Mouse (Mus musculus) bone marrow, adult 2 months (tissue): Measurements from ENCODE around the gene Hk3. TPM values are rescaled to one million over a fixed set of nuclear protein-coding genes. Genes with fewer than 3 reads are reported as not detected.

Source experiments
- H3K27ac ChIP-seq: fragments of 200-500 bp; 2 replicates; pipeline ENCODE4 v1.5.1; 2012; ENCODE audit warnings: low read depth, mild to moderate bottlenecking, control low read depth, inconsistent platforms, low read length; ENCODE audit not compliant: control insufficient read depth, poor library complexity, insufficient read depth
- H3K4me1 ChIP-seq: fragments of 200-500 bp; 2 replicates; pipeline ENCODE4 v1.6.1; 2011; ENCODE audit warnings: low read length; ENCODE audit not compliant: control insufficient read depth, insufficient read depth
- H3K4me3 ChIP-seq: fragments of 200-500 bp; replicated peaks from 2 replicates; pipeline ENCODE3; 2011; ENCODE audit warnings: mild to moderate bottlenecking, low read depth, low read length, control low read depth; ENCODE audit not compliant: control insufficient read depth
- CTCF ChIP-seq: fragments of 200-500 bp; IDR thresholded peaks from 2 replicates; pipeline ENCODE4 v1.5.1; 2011; ENCODE audit warnings: low read length, control low read depth; ENCODE audit not compliant: control insufficient read depth, insufficient read depth
- POLR2A ChIP-seq: fragments of 200-500 bp; IDR thresholded peaks from 2 replicates; pipeline ENCODE4 v1.6.1; 2011; ENCODE audit warnings: low read depth, mild to moderate bottlenecking, control low read depth, low read length, borderline replicate concordance; ENCODE audit not compliant: control insufficient read depth
- WGBS: fragments of 180-500 bp; shearing (Covaris S2); methylation state at CpG from one replicate; pipeline ENCODE4 v1.1.7; 2018; 5-methylcytosine and 5-hydroxymethylcytosine counted together
- polyA plus RNA-seq: library from polyadenylated mRNA; stranded (reverse); fragments of >200 nt; gene quantifications from 2 replicates; pipeline ENCODE4 v1.2.4, GENCODE M21; 2011; ENCODE audit warnings: low replicate concordance; ENCODE audit not compliant: missing spikeins, insufficient read depth, insufficient read length

Gene Hk3
- polyA plus RNA-seq, 1 experiment, result 96.1 TPM

GRCm38 (mm10) chr13:54970521-54971247 lies 50.5 kb downstream of the Hk3 start:
- H3K4me1 ChIP-seq, result no peaks in the 10 kb centered on the region
- 38% methylated on average over 14 of the region's 14 CpGs for WGBS
- TF ChIP-seq POLR2A (no peak), CTCF (peak; percentile 7; the same call in 1 of the 2 replicates)

DNA sequence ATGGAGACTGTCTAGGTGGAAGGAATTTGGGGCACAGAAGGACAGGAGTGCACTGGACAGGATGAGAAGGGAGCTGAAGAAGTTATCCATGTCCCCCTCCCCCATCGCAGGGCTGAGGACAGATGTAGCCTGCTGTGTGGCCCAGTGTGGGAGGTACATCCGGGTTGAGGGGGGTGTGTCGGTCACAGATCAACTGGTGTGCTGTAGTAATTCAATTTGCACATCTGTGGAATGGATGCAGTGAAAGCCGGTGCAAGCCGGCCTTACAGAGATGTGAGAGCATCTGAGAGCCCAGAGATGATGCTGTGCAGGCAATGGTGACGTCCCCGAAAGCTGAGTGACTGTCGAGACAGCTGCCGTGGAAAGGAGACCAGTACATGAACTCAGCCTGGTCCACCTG lies 51.7 kb downstream of the Hk3 start:
- no peak for TF ChIP-seq CTCF
- no peak for TF ChIP-seq POLR2A
- H3K4me1 ChIP-seq, result no peaks in the 10 kb centered on the region
- H3K4me3 ChIP-seq, result no peak overlapping the region
- no peak overlapping the region for H3K27ac ChIP-seq
- WGBS, result 65% methylated on average over 9 of the region's 9 CpGs

More at GRCm38 (mm10) chr13:54970521-54971247, 50.5 kb downstream of the Hk3 start:
- H3K27ac ChIP-seq, result no peak overlapping the region
- no peak overlapping the region for H3K4me3 ChIP-seq

DNA sequence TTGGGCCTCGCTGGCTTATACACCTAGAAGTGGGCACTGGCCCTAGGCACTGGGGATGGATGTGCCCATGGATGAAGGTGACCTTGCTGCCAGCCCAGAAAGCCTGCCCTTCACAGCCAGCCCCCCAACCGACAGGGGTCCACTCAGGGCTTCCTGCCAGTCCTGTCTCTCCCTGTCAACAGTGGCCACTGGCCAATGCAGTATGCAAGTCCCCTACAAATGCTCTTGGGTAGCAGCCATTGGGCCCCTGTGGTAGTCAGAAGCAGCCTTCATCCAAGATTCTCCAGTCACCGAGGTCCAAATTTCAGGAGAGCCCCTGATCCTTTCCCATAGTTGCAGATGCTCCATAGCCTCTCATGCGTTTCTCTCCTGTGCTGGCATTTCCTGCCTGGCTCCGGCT lies 52.5 kb downstream of the Hk3 start:
- 57% methylated on average over 5 of the region's 5 CpGs for WGBS
- H3K27ac ChIP-seq, result no peak overlapping the region
- H3K4me3 ChIP-seq, result no peak overlapping the region
- no peaks in the 10 kb centered on the region; the same call in 1 of the 2 replicates for H3K4me1 ChIP-seq
- no peak for TF ChIP-seq CTCF
- no peak for TF ChIP-seq POLR2A

- Histone ChIP-seq H3K4me3 (no peak overlapping the region), H3K4me1 (no peaks in the 10 kb centered on the region; the same call in 1 of the 2 replicates), H3K27ac (no peak overlapping the region)
- WGBS, result 83% methylated on average over 11 of the region's 11 CpGs
- no peak for TF ChIP-seq POLR2A
- TF ChIP-seq CTCF, result no peak
These were observed 53.7 kb downstream of the Hk3 start for GRCm38 (mm10) chr13:54967501-54967900.

- Histone ChIP-seq H3K4me1 (no peaks in the 10 kb centered on the region; the same call in 1 of the 2 replicates), H3K4me3 (no peak overlapping the region), H3K27ac (no peak overlapping the region)
- no peak for TF ChIP-seq POLR2A
- TF ChIP-seq CTCF, result no peak
- 84% methylated on average over 6 of the region's 6 CpGs for WGBS
These were observed 55.9 kb downstream of the Hk3 start for GRCm38 (mm10) chr13:54965256-54965655.

- H3K4me3 ChIP-seq, result no peak overlapping the region
- no peaks in the 10 kb centered on the region; the same call in 1 of the 2 replicates for H3K4me1 ChIP-seq
- no peak for TF ChIP-seq POLR2A
- no peak for TF ChIP-seq CTCF
- WGBS, result 67% methylated on average over 3 of the region's 3 CpGs
- H3K27ac ChIP-seq, result no peak overlapping the region
These were observed 60.7 kb downstream of the Hk3 start for GRCm38 (mm10) chr13:54960491-54960890.

DNA sequence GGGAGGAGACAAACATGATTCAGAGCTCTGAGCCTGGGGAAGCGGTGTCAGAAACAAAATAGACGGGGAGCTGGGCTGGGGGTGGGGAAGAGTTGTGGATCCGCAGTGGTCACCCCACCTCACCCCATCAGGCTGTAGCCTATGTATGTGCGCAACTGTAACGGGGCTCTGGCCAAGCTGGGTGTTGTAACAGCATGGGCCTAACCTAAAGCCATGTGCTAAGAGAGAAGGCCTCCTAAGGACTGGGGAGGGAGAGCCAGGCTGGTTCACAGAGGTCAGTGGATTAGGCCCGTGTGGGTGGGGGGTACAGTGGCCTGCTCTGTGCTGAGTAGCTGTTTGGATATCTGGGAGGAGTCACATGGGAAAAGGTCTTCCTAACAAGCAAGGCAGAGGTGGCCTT lies 61.3 kb downstream of the Hk3 start:
- Histone ChIP-seq H3K4me3 (no peak overlapping the region), H3K27ac (no peak overlapping the region), H3K4me1 (no peaks in the 10 kb centered on the region; the same call in 1 of the 2 replicates)
- no peak for TF ChIP-seq CTCF
- TF ChIP-seq POLR2A, result no peak
- WGBS, result 79% methylated on average over 6 of the region's 6 CpGs

DNA sequence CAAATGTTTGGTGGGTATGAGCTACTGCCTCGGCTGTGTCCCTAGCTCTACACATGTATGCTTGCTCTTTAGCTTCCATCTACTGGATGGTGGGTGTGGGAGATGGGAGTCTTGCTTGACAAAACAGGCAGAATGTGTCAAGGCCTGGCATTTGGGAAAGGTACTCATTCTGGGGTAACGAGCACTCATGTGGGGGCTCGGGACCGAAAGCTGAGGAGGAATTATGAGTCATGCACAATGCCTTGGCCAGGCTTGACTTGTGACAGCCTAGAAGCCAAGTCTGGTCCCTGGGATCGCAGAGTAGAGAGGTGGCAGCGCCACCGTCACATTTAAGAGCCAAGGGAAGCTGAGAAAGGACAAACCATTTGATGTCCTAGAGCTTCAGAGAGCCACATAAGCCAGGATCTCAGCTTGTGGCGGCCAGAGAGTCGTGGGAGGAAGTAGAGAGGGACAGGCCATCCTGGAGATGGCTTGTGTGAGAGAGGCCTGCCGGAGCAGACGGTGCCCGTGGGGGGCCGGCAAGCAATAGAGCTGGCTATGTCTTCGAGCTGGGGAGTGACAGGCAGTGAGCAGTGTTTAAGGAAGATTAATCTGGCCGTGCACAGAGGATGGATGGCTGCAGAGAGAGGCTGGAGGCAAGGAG lies 62.0 kb downstream of the Hk3 start:
- no peaks in the 10 kb centered on the region; the same call in 1 of the 2 replicates for H3K4me1 ChIP-seq
- 67% methylated on average over 15 of the region's 15 CpGs for WGBS
- no peak overlapping the region for H3K27ac ChIP-seq
- no peak overlapping the region for H3K4me3 ChIP-seq
- TF ChIP-seq POLR2A (no peak), CTCF (no peak)
